Mouse (Mus musculus): Measurements from ENCODE around the gene Lrig2. TPM values are rescaled to one million over a fixed set of nuclear protein-coding genes. Genes with fewer than 3 reads are reported as not detected.
"Not testable (repeated sequence)": the region's sequence is repeated elsewhere in the genome, so short reads cannot be mapped to it uniquely, and the experiment has no call there.

Lrig2 gene
- polyA plus RNA-seq, 1 experiment from 2014 or later: 11.4 TPM

DNA sequence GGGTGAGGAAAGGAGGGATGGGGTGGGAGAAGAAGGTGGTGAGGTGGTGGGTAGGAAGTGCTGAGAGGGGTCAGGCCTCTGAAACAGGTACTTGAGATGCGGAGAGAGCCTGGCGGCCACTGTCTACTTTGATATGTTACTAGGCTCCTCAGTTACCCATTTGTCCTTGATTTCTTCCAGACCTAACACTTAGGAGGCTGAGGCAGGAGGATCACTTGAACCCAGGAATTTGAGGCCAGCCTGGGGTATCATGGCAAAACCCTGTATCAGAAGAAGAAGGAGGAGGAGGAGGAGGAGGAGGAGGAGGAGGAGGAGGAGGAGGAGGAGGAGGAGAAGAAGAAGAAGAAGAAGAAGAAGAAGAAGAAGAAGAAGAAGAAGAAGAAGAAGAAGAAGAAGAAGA is 84.4 kb downstream of the Lrig2 start:
- 97% methylated on average over 2 of the region's 2 CpGs for WGBS
- not testable (repeated sequence) for H3K27me3 ChIP-seq (replicated peaks)

DNA sequence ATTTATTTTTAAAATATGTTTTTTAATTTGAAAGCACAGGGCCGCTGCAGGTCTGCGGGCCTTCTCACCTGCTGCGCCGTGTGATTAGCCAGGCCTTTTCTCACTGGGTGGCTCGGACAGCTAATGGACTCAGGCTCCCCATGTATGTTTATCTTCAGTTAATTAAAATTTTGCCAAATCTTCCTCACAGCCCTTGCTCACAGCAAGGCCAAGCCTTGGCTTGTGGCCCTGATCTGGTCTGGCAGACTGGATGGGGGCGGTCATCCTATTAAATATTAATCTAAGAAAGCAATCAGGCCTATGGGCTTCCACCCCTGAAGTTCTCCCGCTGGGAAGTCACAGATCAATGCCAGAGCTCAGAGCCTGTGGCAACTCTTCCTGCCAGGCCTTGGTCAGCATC is 87.4 kb downstream of the Lrig2 start:
- Histone ChIP-seq H3K4me1 (peaks cover 14% of the 10 kb centered on the region), H3K9me3 (no peaks in the 10 kb centered on the region), H3K4me2 (no peak overlapping the region), H3K9ac (no peak overlapping the region), H3K27me3 (replicated peaks) (no peaks in the 10 kb centered on the region), H3K4me3 (no peak overlapping the region), H3K27ac (replicated peaks) (no peak overlapping the region), H3K36me3 (no peaks in the 10 kb centered on the region)
- ATAC-seq (ENCODE audit: extremely low read depth, insufficient number of reproducible peaks, low FRiP score, low TSS enrichment): no peak
- WGBS: 83% methylated on average over 7 of the region's 7 CpGs

More for the DNA sequence above, 84.4 kb downstream of the Lrig2 start:
- not testable (repeated sequence) for ATAC-seq (ENCODE audit: extremely low read depth, insufficient number of reproducible peaks, low FRiP score, low TSS enrichment); H3K4me3 ChIP-seq; H3K9me3 ChIP-seq; H3K36me3 ChIP-seq; H3K9ac ChIP-seq; H3K27ac ChIP-seq (replicated peaks); H3K4me2 ChIP-seq
- H3K4me1 ChIP-seq: peaks cover 24% of the 10 kb centered on the region

DNA sequence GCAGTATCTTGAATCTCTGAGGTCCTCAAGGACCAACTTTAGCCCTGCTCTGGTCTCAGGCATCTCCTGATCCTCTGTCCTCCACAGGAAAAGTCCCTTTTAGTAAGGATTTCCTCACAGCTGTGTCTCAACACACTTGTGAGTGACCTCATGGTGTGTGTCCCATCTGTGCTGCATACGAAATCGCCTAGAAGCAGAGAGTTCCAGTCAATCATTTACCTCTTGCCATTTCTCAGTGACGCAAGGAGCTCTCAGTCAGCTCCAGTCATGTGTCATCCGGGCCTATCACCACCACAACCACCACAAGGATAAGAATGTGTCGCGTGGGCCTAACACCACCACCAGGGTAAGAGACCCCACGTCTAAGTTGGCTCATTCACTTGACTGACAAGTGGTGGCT is 90.8 kb downstream of the Lrig2 start:
- no peaks in the 10 kb centered on the region for H3K9me3 ChIP-seq
- no peak overlapping the region for H3K4me3 ChIP-seq
- H3K4me1 ChIP-seq: peaks cover 18% of the 10 kb centered on the region
- H3K27ac ChIP-seq (replicated peaks): no peak overlapping the region
- ATAC-seq (ENCODE audit: extremely low read depth, insufficient number of reproducible peaks, low FRiP score, low TSS enrichment): no peak
- H3K27me3 ChIP-seq (replicated peaks): no peaks in the 10 kb centered on the region
- no peak overlapping the region for H3K9ac ChIP-seq
- H3K4me2 ChIP-seq: no peak overlapping the region
- WGBS: 65% methylated on average over 7 of the region's 7 CpGs
- H3K36me3 ChIP-seq: no peaks in the 10 kb centered on the region

DNA sequence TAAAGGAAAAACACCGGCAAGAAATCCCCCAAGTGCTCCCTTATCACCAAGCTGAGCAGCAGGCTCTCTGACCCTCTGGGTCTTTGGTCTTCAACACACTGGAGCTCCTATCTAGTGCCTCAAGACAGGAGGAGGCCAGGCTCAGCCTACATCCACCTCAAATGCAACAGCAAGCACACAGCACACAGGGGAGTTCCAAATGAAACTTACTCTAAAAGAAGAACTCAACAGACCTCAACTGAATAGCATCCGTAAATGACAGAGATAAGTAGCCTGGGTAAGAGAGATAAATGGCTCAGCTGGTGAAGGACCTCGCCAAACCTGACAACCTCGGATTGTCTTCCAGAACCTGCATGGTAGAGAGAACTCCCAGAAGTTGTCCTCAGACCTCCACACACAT is 91.7 kb downstream of the Lrig2 start:
- no peak overlapping the region for H3K4me3 ChIP-seq
- no peak overlapping the region for H3K9ac ChIP-seq
- no peaks in the 10 kb centered on the region for H3K36me3 ChIP-seq
- no peak overlapping the region for H3K27ac ChIP-seq (replicated peaks)
- no peaks in the 10 kb centered on the region for H3K27me3 ChIP-seq (replicated peaks)
- H3K4me1 ChIP-seq: peaks cover 16% of the 10 kb centered on the region
- ATAC-seq (ENCODE audit: extremely low read depth, insufficient number of reproducible peaks, low FRiP score, low TSS enrichment): no peak
- no peak overlapping the region for H3K4me2 ChIP-seq
- H3K9me3 ChIP-seq: no peaks in the 10 kb centered on the region
- WGBS: 18% methylated on average over 4 of the region's 4 CpGs

DNA sequence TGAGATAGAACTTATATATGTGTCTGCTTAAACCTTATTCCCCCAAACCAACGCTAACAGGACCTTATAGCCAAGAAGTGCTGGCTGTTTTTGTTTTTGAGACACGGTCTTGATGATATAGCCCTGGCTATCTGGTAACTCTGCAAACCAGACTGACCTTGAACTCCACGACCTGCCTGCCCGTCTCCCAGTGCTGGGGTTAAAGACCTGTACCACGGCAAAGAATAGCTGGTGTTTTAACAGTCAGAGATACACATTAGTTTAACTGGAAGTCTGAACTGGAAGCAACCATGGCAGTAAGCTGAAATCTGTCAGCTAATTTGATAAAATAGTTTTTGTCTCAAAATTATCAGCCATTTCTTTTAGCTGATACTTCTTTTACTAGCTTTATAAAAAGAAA is 94.9 kb downstream of the Lrig2 start:
- Histone ChIP-seq H3K4me3 (no peak overlapping the region), H3K4me2 (no peak overlapping the region), H3K9me3 (no peaks in the 10 kb centered on the region), H3K36me3 (no peaks in the 10 kb centered on the region), H3K27ac (replicated peaks) (no peak overlapping the region), H3K9ac (no peak overlapping the region), H3K4me1 (peaks cover 12% of the 10 kb centered on the region), H3K27me3 (replicated peaks) (no peaks in the 10 kb centered on the region)
- no peak for ATAC-seq (ENCODE audit: extremely low read depth, insufficient number of reproducible peaks, low FRiP score, low TSS enrichment)
- WGBS: 39% methylated on average over 5 of the region's 5 CpGs

DNA sequence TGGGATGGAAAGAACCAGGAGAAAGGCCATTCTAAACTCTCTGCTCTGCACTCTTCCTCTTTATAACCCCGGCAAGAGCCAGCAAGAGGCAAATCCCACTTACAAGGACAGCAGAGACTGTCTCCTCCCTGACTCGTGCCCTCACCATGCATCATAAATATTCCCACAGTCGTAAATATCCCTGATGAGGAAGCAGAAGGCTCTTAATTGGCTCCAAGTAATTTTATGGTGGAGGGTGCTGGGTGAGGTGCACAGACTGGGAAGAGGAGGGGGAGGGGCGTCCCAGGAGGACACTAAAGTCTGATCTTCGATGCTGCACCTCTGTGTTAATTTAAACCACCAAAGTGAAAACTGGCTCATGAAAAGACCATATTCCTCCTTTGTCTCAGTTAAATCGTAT is 99.2 kb downstream of the Lrig2 start:
- Histone ChIP-seq H3K4me3 (no peak overlapping the region), H3K36me3 (no peaks in the 10 kb centered on the region), H3K9me3 (no peaks in the 10 kb centered on the region), H3K27me3 (replicated peaks) (no peaks in the 10 kb centered on the region), H3K4me2 (no peak overlapping the region), H3K4me1 (peaks cover 3% of the 10 kb centered on the region), H3K9ac (no peak overlapping the region), H3K27ac (replicated peaks) (no peak overlapping the region)
- no peak for ATAC-seq (ENCODE audit: extremely low read depth, insufficient number of reproducible peaks, low FRiP score, low TSS enrichment)
- WGBS: 70% methylated on average over 6 of the region's 6 CpGs

DNA sequence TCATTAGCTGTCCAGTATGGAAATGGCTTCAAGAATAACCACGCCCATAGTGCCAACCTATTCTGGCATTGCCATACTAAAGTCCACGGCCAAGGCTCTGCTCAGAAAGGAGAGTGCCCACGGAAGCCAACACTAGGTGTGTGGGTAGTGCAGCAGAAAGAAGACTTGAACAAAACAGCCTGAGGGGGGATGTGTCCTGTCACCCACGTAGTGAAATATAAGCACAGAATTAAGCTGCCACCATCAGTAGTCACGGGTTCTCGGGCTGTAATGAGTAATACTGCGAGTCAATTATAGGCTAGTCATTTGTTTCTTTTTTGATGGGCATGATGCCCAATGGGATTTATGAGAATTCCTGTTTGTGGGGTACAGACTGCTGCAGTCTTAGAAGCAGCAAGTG is 104.2 kb downstream of the Lrig2 start:
- Histone ChIP-seq H3K4me3 (no peak overlapping the region), H3K9ac (no peak overlapping the region), H3K9me3 (no peaks in the 10 kb centered on the region), H3K4me1 (peaks cover 13% of the 10 kb centered on the region), H3K27ac (replicated peaks) (no peak overlapping the region), H3K4me2 (no peak overlapping the region), H3K27me3 (replicated peaks) (no peaks in the 10 kb centered on the region), H3K36me3 (no peaks in the 10 kb centered on the region)
- ATAC-seq (ENCODE audit: extremely low read depth, insufficient number of reproducible peaks, low FRiP score, low TSS enrichment): no peak
- WGBS: 84% methylated on average over 7 of the region's 7 CpGs

DNA sequence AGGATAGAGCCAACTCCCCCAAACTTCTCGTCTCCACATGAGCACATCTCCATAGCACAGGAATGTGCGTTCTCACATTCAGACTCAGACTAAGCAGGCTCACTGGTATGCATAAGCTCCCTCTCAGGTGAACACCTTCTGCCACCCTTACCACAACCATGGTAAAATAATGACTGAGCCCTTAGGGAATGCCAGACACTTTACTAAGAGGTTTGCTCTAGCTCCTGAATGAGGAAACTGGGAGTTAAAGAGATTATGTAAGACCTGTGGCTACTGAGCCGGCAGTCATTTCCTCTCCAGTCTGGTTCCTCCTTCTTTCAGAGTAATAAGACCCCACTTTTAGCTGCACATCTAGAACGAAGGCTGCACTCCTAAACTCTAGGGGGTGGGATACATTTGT is 108.1 kb downstream of the Lrig2 start:
- Histone ChIP-seq H3K36me3 (no peaks in the 10 kb centered on the region), H3K4me2 (no peak overlapping the region), H3K4me3 (no peak overlapping the region), H3K9me3 (no peaks in the 10 kb centered on the region), H3K27me3 (replicated peaks) (no peaks in the 10 kb centered on the region), H3K4me1 (peaks cover 15% of the 10 kb centered on the region), H3K9ac (no peak overlapping the region), H3K27ac (replicated peaks) (no peak overlapping the region)
- ATAC-seq (ENCODE audit: extremely low read depth, insufficient number of reproducible peaks, low FRiP score, low TSS enrichment): no peak
- 58% methylated on average over 4 of the region's 4 CpGs for WGBS

DNA sequence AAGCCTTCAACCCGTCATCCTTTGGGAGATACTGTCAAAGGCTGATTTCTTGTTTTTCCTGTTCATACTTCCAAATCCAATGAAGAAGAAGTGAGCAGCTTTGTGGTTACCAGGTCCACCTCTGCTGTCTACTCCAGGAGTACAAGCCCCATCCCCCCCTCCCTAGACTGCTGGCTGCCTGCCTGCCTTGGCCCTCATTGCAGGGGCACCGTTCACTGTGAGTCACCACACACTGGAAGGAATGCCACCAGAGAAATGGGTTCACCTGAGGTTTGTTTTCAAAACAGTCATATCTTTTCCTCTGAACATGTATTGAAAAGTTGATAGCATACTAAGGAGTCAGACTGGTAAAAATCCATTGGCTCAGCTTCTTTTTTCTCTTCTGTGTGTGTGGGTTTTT is 110.5 kb downstream of the Lrig2 start:
- WGBS: 55% methylated on average over 2 of the region's 2 CpGs
- H3K4me1 ChIP-seq: peaks cover 18% of the 10 kb centered on the region
- no peak for ATAC-seq (ENCODE audit: extremely low read depth, insufficient number of reproducible peaks, low FRiP score, low TSS enrichment)

DNA sequence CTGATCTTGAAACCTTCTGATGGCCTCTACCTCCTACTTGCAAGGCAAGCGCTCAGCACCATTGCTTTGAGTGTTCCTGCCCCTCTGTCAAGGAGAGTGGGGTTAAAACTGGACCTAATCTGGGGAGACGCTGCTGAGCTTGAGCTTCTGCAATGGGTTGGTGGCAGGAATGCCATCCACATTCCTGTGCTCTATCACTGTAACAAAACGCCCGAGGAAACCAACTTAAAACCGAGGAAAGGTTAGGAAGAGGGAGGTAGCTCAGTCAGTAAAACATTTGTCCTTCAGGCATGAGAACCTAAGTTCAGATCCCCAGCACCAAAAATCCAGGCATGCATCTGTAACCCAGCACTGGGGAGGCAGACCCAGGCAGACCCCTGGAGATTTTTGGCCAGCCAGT is 111.6 kb downstream of the Lrig2 start:
- no peaks in the 10 kb centered on the region for H3K9me3 ChIP-seq
- no peak for ATAC-seq (ENCODE audit: extremely low read depth, insufficient number of reproducible peaks, low FRiP score, low TSS enrichment)
- peaks cover 18% of the 10 kb centered on the region for H3K4me1 ChIP-seq
- no peak overlapping the region for H3K27ac ChIP-seq (replicated peaks)
- H3K9ac ChIP-seq: no peak overlapping the region
- no peaks in the 10 kb centered on the region for H3K27me3 ChIP-seq (replicated peaks)
- WGBS: 72% methylated on average over 5 of the region's 5 CpGs
- no peak overlapping the region for H3K4me3 ChIP-seq
- no peak overlapping the region for H3K4me2 ChIP-seq
- H3K36me3 ChIP-seq: no peaks in the 10 kb centered on the region

More for the DNA sequence above, 110.5 kb downstream of the Lrig2 start:
- Histone ChIP-seq H3K4me2 (no peak overlapping the region), H3K27ac (replicated peaks) (no peak overlapping the region), H3K9me3 (no peaks in the 10 kb centered on the region), H3K4me3 (no peak overlapping the region), H3K27me3 (replicated peaks) (no peaks in the 10 kb centered on the region), H3K36me3 (no peaks in the 10 kb centered on the region), H3K9ac (no peak overlapping the region; the same call in 1 of the 2 replicates)

DNA sequence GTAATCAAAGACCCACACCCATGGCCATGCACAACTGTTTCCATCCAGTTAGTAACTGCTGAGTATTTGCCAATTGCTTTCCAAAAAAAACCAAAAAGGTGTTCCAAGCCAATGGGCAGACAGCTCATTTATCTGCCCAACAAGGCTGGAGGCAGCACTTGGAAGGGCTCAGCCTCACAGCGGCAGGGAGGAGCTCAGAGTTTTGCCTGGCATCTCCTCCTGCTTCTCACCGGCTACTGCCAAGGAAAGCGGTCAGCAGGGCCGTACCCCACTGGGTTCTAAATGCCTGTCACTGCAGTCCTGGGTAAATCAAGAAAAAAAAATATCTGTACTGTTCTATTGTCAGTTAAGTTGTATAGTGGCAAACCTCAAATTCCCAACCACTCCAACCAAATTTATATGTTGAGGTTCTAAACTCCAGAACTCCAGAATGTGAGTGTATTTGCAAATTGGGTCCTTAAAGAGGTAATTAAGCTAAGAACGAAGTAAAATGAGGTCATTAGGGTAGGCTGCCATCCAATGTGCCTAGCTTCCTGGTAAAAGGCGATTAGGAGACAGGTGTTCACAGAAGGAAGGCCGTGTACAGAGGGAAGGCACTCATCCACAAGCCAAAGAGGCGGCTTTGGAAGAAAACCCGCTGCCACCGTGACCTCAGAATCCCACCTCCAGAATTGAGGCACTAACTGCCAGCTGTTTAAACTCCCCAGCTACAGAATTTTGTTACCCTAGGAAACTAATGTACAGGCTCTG is 112.2 kb downstream of the Lrig2 start:
- Histone ChIP-seq H3K4me3 (no peak overlapping the region), H3K4me1 (peaks cover 18% of the 10 kb centered on the region), H3K36me3 (no peaks in the 10 kb centered on the region), H3K27ac (replicated peaks) (no peak overlapping the region), H3K4me2 (no peak overlapping the region), H3K9me3 (no peaks in the 10 kb centered on the region), H3K27me3 (replicated peaks) (no peaks in the 10 kb centered on the region), H3K9ac (no peak overlapping the region)
- ATAC-seq (ENCODE audit: extremely low read depth, insufficient number of reproducible peaks, low FRiP score, low TSS enrichment): no peak
- WGBS: 81% methylated on average over 10 of the region's 10 CpGs

DNA sequence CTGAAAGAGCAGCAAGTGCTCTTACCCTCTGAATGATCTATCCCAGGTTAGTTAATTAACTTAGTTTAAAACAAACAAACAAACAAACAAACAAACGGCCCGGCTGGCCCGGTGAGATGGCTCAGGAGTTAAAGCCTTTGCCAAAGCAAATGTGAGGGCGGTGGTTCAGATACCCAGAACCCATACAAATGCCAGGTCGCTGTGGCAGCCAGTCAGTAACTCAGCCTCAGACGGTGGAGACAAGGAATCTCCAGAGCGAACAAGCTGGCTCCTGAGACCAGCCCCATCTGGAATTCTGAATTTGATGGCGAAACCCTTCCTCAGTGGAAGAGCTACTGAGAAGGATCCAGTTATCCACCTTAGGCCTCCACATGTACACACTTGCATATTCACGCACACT is 114.4 kb downstream of the Lrig2 start:
- no peaks in the 10 kb centered on the region for H3K9me3 ChIP-seq
- ATAC-seq (ENCODE audit: extremely low read depth, insufficient number of reproducible peaks, low FRiP score, low TSS enrichment): no peak
- H3K4me1 ChIP-seq: peaks cover 9% of the 10 kb centered on the region
- WGBS: 70% methylated on average over 9 of the region's 9 CpGs
- no peak overlapping the region for H3K9ac ChIP-seq
- no peak overlapping the region for H3K4me3 ChIP-seq
- H3K27ac ChIP-seq (replicated peaks): no peak overlapping the region
- H3K27me3 ChIP-seq (replicated peaks): no peaks in the 10 kb centered on the region
- H3K36me3 ChIP-seq: no peaks in the 10 kb centered on the region
- H3K4me2 ChIP-seq: no peak overlapping the region

Data from heart, embryonic 13.5 days (tissue).